Mouse (Mus musculus) embryonic facial prominence, embryonic 11.5 days (tissue): ENCODE measurements around the gene Hoxc11. TPM values are rescaled to one million over a fixed set of nuclear protein-coding genes. Genes with fewer than 3 reads are reported as not detected.
A peak's percentile ranks its signal among the peaks of the same experiment; 100 is the strongest.

Experiments used
- ATAC-seq: fragments of 200-750 bp; cut with Nextera tagmentation; replicated peaks from 2 replicates; pipeline ENCODE4 v1.8.0; 2017; ENCODE audit warnings: low read depth; ENCODE audit not compliant: insufficient number of reproducible peaks, low FRiP score, low TSS enrichment
- DNase-seq: peaks from one replicate; pipeline ENCODE4 v3.0.0-alpha.2; 2015; ENCODE audit warnings: low spot score
- H3K27ac ChIP-seq: fragments of 300-500 bp; sonication (generic); replicated peaks from 2 replicates; pipeline ENCODE4 v1.5.1; 2014; ENCODE audit warnings: mild to moderate bottlenecking, low read depth, low read length, control low read depth
- H3K27me3 ChIP-seq: fragments of 300-500 bp; sonication (generic); 2 replicates; pipeline ENCODE4 v1.6.1; 2014; ENCODE audit warnings: mild to moderate bottlenecking, low read length, moderate library complexity, mixed read lengths; ENCODE audit not compliant: control insufficient read depth, insufficient read depth
- H3K36me3 ChIP-seq: fragments of 300-500 bp; sonication (generic); replicated peaks from 2 replicates; pipeline ENCODE4 v1.6.1; 2014; ENCODE audit warnings: low read depth, mild to moderate bottlenecking, low read length, moderate library complexity, mixed read lengths; ENCODE audit not compliant: control insufficient read depth, insufficient read depth
- H3K4me1 ChIP-seq: fragments of 300-500 bp; sonication (generic); 2 replicates; pipeline ENCODE4 v1.6.1; 2014; ENCODE audit warnings: low read length, mixed read lengths; ENCODE audit not compliant: control insufficient read depth, insufficient read depth
- H3K4me2 ChIP-seq: fragments of 300-500 bp; sonication (generic); 2 replicates; pipeline ENCODE4 v1.6.1; 2014; ENCODE audit warnings: low read depth, mild to moderate bottlenecking, control low read depth, low read length, moderate library complexity
- H3K4me3 ChIP-seq: fragments of 300-500 bp; sonication (generic); 2 replicates; pipeline ENCODE4 v1.5.1; 2014; ENCODE audit warnings: low read depth, low read length, control low read depth
- H3K9ac ChIP-seq: fragments of 300-500 bp; sonication (generic); replicated peaks from 2 replicates; pipeline ENCODE4 v1.6.1; 2014; ENCODE audit warnings: mild to moderate bottlenecking, control low read depth, low read length
- H3K9me3 ChIP-seq: fragments of 300-500 bp; sonication (generic); replicated peaks from 2 replicates; pipeline ENCODE4 v1.6.1; 2016; ENCODE audit warnings: mild to moderate bottlenecking, low read length, inconsistent platforms, mixed read lengths; ENCODE audit not compliant: control insufficient read depth
- WGBS: fragments of 180-500 bp; shearing (Covaris S2); extraction: QIAGEN DNeasy Blood & Tissue Kit; methylation state at CpG from one replicate; pipeline ENCODE4 v1.1.7; 2014; 5-methylcytosine and 5-hydroxymethylcytosine counted together
- polyA plus RNA-seq: library from polyadenylated mRNA; unstranded; fragments of >200 nt; fragmentation: Nextera tagmentation; extraction: Ambion mirVana; gene quantifications from 2 replicates; pipeline ENCODE4 v1.2.1, GENCODE M21; 2014

Hoxc11 gene
- polyA plus RNA-seq, 1 experiment from 2014 or later, result not detected

- DNase-seq (no peak), ATAC-seq (no peak)
- Histone ChIP-seq H3K27me3 (peaks cover 96% of the 10 kb centered on the region), H3K9ac (no peak overlapping the region), H3K4me1 (peaks cover 6% of the 10 kb centered on the region), H3K36me3 (no peaks in the 10 kb centered on the region), H3K4me2 (no peak overlapping the region), H3K4me3 (no peak overlapping the region), H3K27ac (no peak overlapping the region), H3K9me3 (no peaks in the 10 kb centered on the region)
- 4% methylated on average over 3 of the region's 3 CpGs for WGBS
Measured at GRCm38 (mm10) chr15:102984925-102985324, 30.7 kb downstream of the Hoxc11 start.

- peak; percentile 96 for DNase-seq
- H3K9ac ChIP-seq, result no peak overlapping the region
- WGBS, result 3% methylated on average over 21 of the region's 21 CpGs
- no peaks in the 10 kb centered on the region for H3K36me3 ChIP-seq
- no peaks in the 10 kb centered on the region for H3K9me3 ChIP-seq
- no peak; the same call in 1 of the 2 replicates for ATAC-seq
- no peak overlapping the region for H3K27ac ChIP-seq
- peaks cover 95% of the 10 kb centered on the region for H3K27me3 ChIP-seq
- no peak overlapping the region for H3K4me2 ChIP-seq
- no peak overlapping the region for H3K4me3 ChIP-seq
- H3K4me1 ChIP-seq, result no peaks in the 10 kb centered on the region
Measured at GRCm38 (mm10) chr15:102987124-102987833, 33.1 kb downstream of the Hoxc11 start.

- H3K27ac ChIP-seq, result no peak overlapping the region
- ATAC-seq, result no peak
- no peak overlapping the region for H3K4me3 ChIP-seq
- no peaks in the 10 kb centered on the region for H3K36me3 ChIP-seq
- no peak overlapping the region for H3K4me2 ChIP-seq
- DNase-seq, result no peak
- WGBS, result 11% methylated on average over 5 of the region's 5 CpGs
- no peaks in the 10 kb centered on the region for H3K9me3 ChIP-seq
- no peak overlapping the region for H3K9ac ChIP-seq
- H3K27me3 ChIP-seq, result peaks cover 96% of the 10 kb centered on the region
- H3K4me1 ChIP-seq, result no peaks in the 10 kb centered on the region
Measured at GRCm38 (mm10) chr15:102988078-102988477, 33.9 kb downstream of the Hoxc11 start.

- DNase-seq, result no peak
- H3K36me3 ChIP-seq, result no peaks in the 10 kb centered on the region
- WGBS, result under 1% methylated on average over 69 of the region's 69 CpGs
- H3K27ac ChIP-seq, result no peak within 1 kb of the TSS
- no peaks in the 10 kb centered on the region for H3K9me3 ChIP-seq
- H3K9ac ChIP-seq, result no peak within 1 kb of the TSS
- no peak within 1 kb of the TSS for H3K4me3 ChIP-seq
- H3K4me2 ChIP-seq, result no peak within 1 kb of the TSS
- no peak for ATAC-seq
- H3K27me3 ChIP-seq, result peaks cover 93% of the 10 kb centered on the region
- H3K4me1 ChIP-seq, result no peaks in the 10 kb centered on the region
Measured at GRCm38 (mm10) chr15:102990461-102991397, 36.5 kb downstream of the Hoxc11 start, which contains the start of gene Hoxc8. Hoxc8 (plus strand) TSS chr15:102990607.

GRCm38 (mm10) chr15:102991782-102992181 is 37.6 kb downstream of the Hoxc11 start:
- no peaks in the 10 kb centered on the region for H3K4me1 ChIP-seq
- H3K9me3 ChIP-seq, result no peaks in the 10 kb centered on the region
- no peak overlapping the region for H3K27ac ChIP-seq
- H3K4me2 ChIP-seq, result no peak overlapping the region
- H3K4me3 ChIP-seq, result no peak overlapping the region
- H3K9ac ChIP-seq, result no peak overlapping the region
- no peaks in the 10 kb centered on the region for H3K36me3 ChIP-seq
- 4% methylated on average over 7 of the region's 7 CpGs for WGBS
- no peak for ATAC-seq
- DNase-seq, result no peak
- peaks cover 93% of the 10 kb centered on the region for H3K27me3 ChIP-seq

GRCm38 (mm10) chr15:102992206-102992605 is 38.0 kb downstream of the Hoxc11 start:
- no peak overlapping the region for H3K4me2 ChIP-seq
- no peaks in the 10 kb centered on the region for H3K36me3 ChIP-seq
- no peaks in the 10 kb centered on the region for H3K9me3 ChIP-seq
- no peaks in the 10 kb centered on the region for H3K4me1 ChIP-seq
- H3K9ac ChIP-seq, result no peak overlapping the region
- no peak overlapping the region for H3K27ac ChIP-seq
- ATAC-seq (no peak), DNase-seq (no peak)
- H3K4me3 ChIP-seq, result no peak overlapping the region
- peaks cover 92% of the 10 kb centered on the region for H3K27me3 ChIP-seq
- 2% methylated on average over 11 of the region's 11 CpGs for WGBS

- no peak overlapping the region for H3K27ac ChIP-seq
- peaks cover 92% of the 10 kb centered on the region for H3K27me3 ChIP-seq
- H3K4me2 ChIP-seq, result no peak overlapping the region
- no peaks in the 10 kb centered on the region for H3K9me3 ChIP-seq
- ATAC-seq (no peak), DNase-seq (no peak)
- H3K4me3 ChIP-seq, result no peak overlapping the region
- H3K4me1 ChIP-seq, result no peaks in the 10 kb centered on the region
- H3K36me3 ChIP-seq, result no peaks in the 10 kb centered on the region
- WGBS, result 0% methylated on average over 3 of the region's 3 CpGs
- H3K9ac ChIP-seq, result no peak overlapping the region
Measured at GRCm38 (mm10) chr15:102992863-102993262, 38.6 kb downstream of the Hoxc11 start.

- Histone ChIP-seq H3K9ac (no peak overlapping the region), H3K4me1 (peaks cover 8% of the 10 kb centered on the region), H3K36me3 (no peaks in the 10 kb centered on the region), H3K9me3 (no peaks in the 10 kb centered on the region), H3K4me3 (no peak overlapping the region), H3K27me3 (peaks cover 94% of the 10 kb centered on the region), H3K27ac (no peak overlapping the region), H3K4me2 (no peak overlapping the region)
- 0% methylated on average over 9 of the region's 9 CpGs for WGBS
- no peak for ATAC-seq
- DNase-seq, result no peak
Measured at GRCm38 (mm10) chr15:102996548-102996947, 42.3 kb downstream of the Hoxc11 start.
